In genomic region chr1:153180160-153180559, GRCm38 (mm10) we compare ENCODE assay signal across 16 mouse cellular contexts. TPM values are rescaled to one million over a fixed set of nuclear protein-coding genes. Genes with fewer than 3 reads are reported as not detected.
DNase-seq lines count a peak whose midpoint lies in the region; ATAC-seq lines count a peak whose summit lies in the region.
"Had no signal": no experiment of that assay in that cellular context is flagged by ENCODE, and none has a peak within 500 bp of the region (broad histone marks: within the 10 kb centered on the region; RNA-seq: fewer than 3 reads in every experiment).

No protein-coding gene starts in this region.

- H3K4me2 ChIP-seq in embryonic facial prominence, embryonic 12.5 days (replicated peaks): no peak overlapping the region
- H3K4me2 ChIP-seq in heart, embryonic 15.5 days: no peak overlapping the region
- H3K4me2 ChIP-seq in neural tube, embryonic 15.5 days: no peak overlapping the region
- H3K4me2 ChIP-seq: liver, embryonic 12.5 days; midbrain, embryonic 13.5 days had no signal

- H3K36me3 ChIP-seq in embryonic facial prominence, embryonic 12.5 days: no peaks in the 10 kb centered on the region
- H3K36me3 ChIP-seq in embryonic facial prominence, embryonic 10.5 days (replicated peaks): no peaks in the 10 kb centered on the region
- H3K36me3 ChIP-seq in heart, embryonic 15.5 days: no peaks in the 10 kb centered on the region
- no peaks in the 10 kb centered on the region for H3K36me3 ChIP-seq in heart, embryonic 10.5 days
- no peaks in the 10 kb centered on the region for H3K36me3 ChIP-seq in neural tube, embryonic 15.5 days
- H3K36me3 ChIP-seq: liver, embryonic 12.5 days; midbrain, embryonic 13.5 days had no signal

- 71% methylated on average over 4 of the region's 4 CpGs for WGBS in embryonic facial prominence, embryonic 12.5 days
- WGBS in embryonic facial prominence, embryonic 10.5 days: 81% methylated on average over 4 of the region's 4 CpGs
- WGBS in heart, embryonic 15.5 days: 66% methylated on average over 4 of the region's 4 CpGs
- 77% methylated on average over 4 of the region's 4 CpGs for WGBS in heart, embryonic 10.5 days
- 77% methylated on average over 4 of the region's 4 CpGs for WGBS in neural tube, embryonic 15.5 days

- H3K4me1 ChIP-seq in embryonic facial prominence, embryonic 12.5 days: no peaks in the 10 kb centered on the region
- H3K4me1 ChIP-seq in embryonic facial prominence, embryonic 10.5 days: peaks cover 2% of the 10 kb centered on the region; the same call in 1 of the 2 replicates
- H3K4me1 ChIP-seq in heart, embryonic 15.5 days (replicated peaks): peaks cover 17% of the 10 kb centered on the region
- H3K4me1 ChIP-seq in heart, embryonic 10.5 days: 0 out of 2 replicates have a peak, but pooled peaks cover 3% of the 10 kb centered on the region
- peaks cover 7% of the 10 kb centered on the region; the same call in 1 of the 2 replicates for H3K4me1 ChIP-seq in neural tube, embryonic 15.5 days
- H3K4me1 ChIP-seq: liver, embryonic 12.5 days had no signal

- H3K27me3 ChIP-seq in embryonic facial prominence, embryonic 12.5 days: peaks cover 13% of the 10 kb centered on the region
- peaks cover 22% of the 10 kb centered on the region for H3K27me3 ChIP-seq in embryonic facial prominence, embryonic 10.5 days (replicated peaks; ENCODE audit: low read depth, poor library complexity, severe bottlenecking)
- no peaks in the 10 kb centered on the region; the same call in 1 of the 2 replicates for H3K27me3 ChIP-seq in heart, embryonic 15.5 days
- peaks cover 13% of the 10 kb centered on the region; the same call in 1 of the 2 replicates for H3K27me3 ChIP-seq in heart, embryonic 10.5 days (ENCODE audit: insufficient read depth, poor library complexity, severe bottlenecking)
- peaks cover 17% of the 10 kb centered on the region for H3K27me3 ChIP-seq in neural tube, embryonic 15.5 days (replicated peaks)

- H3K9ac ChIP-seq in embryonic facial prominence, embryonic 12.5 days: no peak overlapping the region
- no peak overlapping the region for H3K9ac ChIP-seq in heart, embryonic 15.5 days
- H3K9ac ChIP-seq in neural tube, embryonic 15.5 days (replicated peaks): no peak overlapping the region
- H3K9ac ChIP-seq: liver, embryonic 12.5 days; midbrain, embryonic 13.5 days had no signal

- ATAC-seq in embryonic facial prominence, embryonic 12.5 days (ENCODE audit: insufficient number of reproducible peaks, insufficient read depth, low FRiP score, low TSS enrichment): 0 out of 2 replicates have a peak, but pooled peaks have one; percentile 41
- ATAC-seq in heart, embryonic 15.5 days (replicated peaks; ENCODE audit: insufficient number of reproducible peaks, insufficient read depth, low FRiP score, low read depth): no peak
- ATAC-seq in neural tube, embryonic 15.5 days (ENCODE audit: low FRiP score): no peak
- ATAC-seq: liver, embryonic 12.5 days; midbrain, embryonic 13.5 days had no signal

- DNase-seq in embryonic facial prominence, embryonic 10.5 days (ENCODE audit: low spot score): no peak
- DNase-seq in heart, embryonic 10.5 days (ENCODE audit: low spot score): no peak
- DNase-seq in neural tube, embryonic 10.5 days (ENCODE audit: extremely low spot score, low spot score): no peak
- no peak for DNase-seq in ovary, adult 18-20 months (ENCODE audit: low spot score)
- no peak for DNase-seq in left cerebral cortex, adult 11 months (ENCODE audit: low spot score)
- DNase-seq: adrenal gland, adult 2 months; embryo, embryonic 11 days; gastrocnemius, postnatal 36 days; kidney, adult 8-10 months; kidney, postnatal 36 days; thymus, postnatal 14 days had no signal

- H3K4me3 ChIP-seq in embryonic facial prominence, embryonic 12.5 days: no peak overlapping the region
- H3K4me3 ChIP-seq in embryonic facial prominence, embryonic 10.5 days: no peak overlapping the region
- H3K4me3 ChIP-seq in heart, embryonic 15.5 days: no peak overlapping the region
- H3K4me3 ChIP-seq in heart, embryonic 10.5 days: no peak overlapping the region
- no peak overlapping the region for H3K4me3 ChIP-seq in neural tube, embryonic 15.5 days (replicated peaks)
- H3K4me3 ChIP-seq: liver, embryonic 12.5 days; midbrain, embryonic 13.5 days had no signal

- H3K27ac ChIP-seq in embryonic facial prominence, embryonic 12.5 days: no peak overlapping the region
- no peak overlapping the region for H3K27ac ChIP-seq in embryonic facial prominence, embryonic 10.5 days (replicated peaks)
- peak overlapping the region; percentile 58 for H3K27ac ChIP-seq in heart, embryonic 15.5 days
- no peak overlapping the region for H3K27ac ChIP-seq in heart, embryonic 10.5 days
- H3K27ac ChIP-seq in neural tube, embryonic 15.5 days (replicated peaks): peak overlapping the region; percentile 33; the same call in 1 of the 2 replicates
- H3K27ac ChIP-seq: liver, embryonic 12.5 days; midbrain, embryonic 13.5 days had no signal

- H3K9me3 ChIP-seq in embryonic facial prominence, embryonic 12.5 days: no peaks in the 10 kb centered on the region
- no peaks in the 10 kb centered on the region for H3K9me3 ChIP-seq in embryonic facial prominence, embryonic 10.5 days
- no peaks in the 10 kb centered on the region for H3K9me3 ChIP-seq in heart, embryonic 15.5 days (replicated peaks)
- H3K9me3 ChIP-seq in heart, embryonic 10.5 days: no peaks in the 10 kb centered on the region
- H3K9me3 ChIP-seq in neural tube, embryonic 15.5 days (replicated peaks): no peaks in the 10 kb centered on the region
- H3K9me3 ChIP-seq: liver, embryonic 12.5 days; midbrain, embryonic 13.5 days had no signal

RNA-seq across cellular contexts. Expression of gene Lamc2, which starts 6.1 kb away (rescaled TPM):
- 6.8 and 8.3 TPM in 2 replicates for polyA plus RNA-seq in embryonic facial prominence, embryonic 12.5 days (2016; fragmentation: Nextera tagmentation; extraction: Ambion mirVana)
- polyA plus RNA-seq in embryonic facial prominence, embryonic 10.5 days (2016; fragmentation: Nextera tagmentation; extraction: Ambion mirVana): 6.2 and 6.6 TPM in 2 replicates
- polyA plus RNA-seq in heart, embryonic 15.5 days (2015; fragmentation: Nextera tagmentation; extraction: Ambion mirVana): 7.8 and 12.7 TPM in 2 replicates
- 4.9 and 5.6 TPM in 2 replicates for polyA plus RNA-seq in heart, embryonic 10.5 days (2016; fragmentation: Nextera tagmentation; extraction: Ambion mirVana)
- polyA plus RNA-seq in neural tube, embryonic 15.5 days (2015; fragmentation: Nextera tagmentation; extraction: Ambion mirVana): 1.6 and 3.9 TPM in 2 replicates

Comparison
In these comparisons a context has a peak if more than half of its experiments do, and no peak if none do; other contexts are left out.
1. H3K27ac ChIP-seq: peak in heart, embryonic 15.5 days (single experiment) and neural tube, embryonic 15.5 days (single experiment); none in embryonic facial prominence, embryonic 12.5 days (single experiment), embryonic facial prominence, embryonic 10.5 days (single experiment) and heart, embryonic 10.5 days (single experiment).